Mouse (Mus musculus): Measurements from ENCODE around the gene Dynlt1c. TPM values are rescaled to one million over a fixed set of nuclear protein-coding genes. Genes with fewer than 3 reads are reported as not detected.
A peak's percentile ranks its signal among the peaks of the same experiment; 100 is the strongest.
"Not testable (repeated sequence)": the region's sequence is repeated elsewhere in the genome, so short reads cannot be mapped to it uniquely, and the experiment has no call there.

The Dynlt1c gene
- polyA plus RNA-seq, 1 experiment from 2014 or later = 73.6 TPM

DNA sequence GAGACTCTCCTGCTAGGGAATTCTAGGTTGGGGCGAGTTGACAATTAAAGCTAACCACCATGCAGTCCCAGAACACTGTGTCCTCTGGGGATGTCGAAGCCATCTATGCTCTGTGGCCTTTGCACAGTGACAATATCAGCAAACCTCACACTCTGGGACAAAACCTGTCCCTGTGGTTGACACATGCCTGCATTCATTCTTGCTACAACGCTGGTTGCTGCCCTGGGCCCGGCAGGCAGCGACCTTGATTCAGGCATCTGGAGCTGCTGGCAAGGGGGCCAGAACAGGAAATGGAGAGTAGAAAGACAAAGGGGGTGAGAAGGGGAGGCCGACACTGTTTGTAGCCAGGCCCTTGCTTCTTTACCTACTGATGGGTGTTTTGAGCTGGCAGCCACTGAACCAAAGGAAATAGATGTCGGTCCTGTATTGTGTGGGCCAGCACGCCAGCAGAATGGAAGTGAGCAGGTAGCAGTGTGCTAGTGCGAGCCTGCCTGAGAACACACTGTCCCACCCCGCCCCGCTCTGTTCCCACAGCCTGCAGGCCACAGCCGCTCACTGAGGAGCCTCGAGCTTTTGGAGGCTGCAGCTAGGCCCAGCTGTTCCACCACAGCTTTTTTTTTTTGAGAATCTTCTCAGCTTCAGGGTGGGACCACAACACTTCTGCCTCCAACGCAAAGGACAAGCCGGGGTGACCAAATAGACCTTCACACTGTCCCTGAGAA is 5.5 kb upstream of the Dynlt1c start:
- H3K9ac ChIP-seq; H3K4me2 ChIP-seq; ATAC-seq (ENCODE audit: low FRiP score); H3K9me3 ChIP-seq; H3K27ac ChIP-seq; H3K4me1 ChIP-seq (replicated peaks); H3K36me3 ChIP-seq; H3K27me3 ChIP-seq; H3K4me3 ChIP-seq: not testable (repeated sequence)
- 58% methylated on average over 11 of the region's 15 CpGs for WGBS

DNA sequence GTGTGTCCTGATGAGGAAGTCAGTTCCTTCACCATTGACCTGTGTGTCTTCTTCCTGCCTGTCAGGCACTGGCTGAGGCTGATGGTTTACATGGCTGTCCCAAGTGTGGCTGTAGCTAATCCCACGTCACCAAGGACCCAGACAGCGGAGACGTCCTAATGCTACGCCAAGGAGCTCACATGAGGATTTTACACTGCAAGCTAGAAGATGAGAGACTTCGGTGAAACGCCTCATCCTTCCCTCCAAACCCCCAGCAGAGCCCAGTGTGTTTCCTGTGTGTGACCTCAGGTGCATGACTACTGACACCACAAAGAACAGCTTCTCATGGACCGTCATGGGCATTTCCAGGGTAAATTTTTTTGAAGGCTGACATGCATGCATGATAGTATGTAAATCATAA is 3.1 kb upstream of the Dynlt1c start:
- not testable (repeated sequence) for ATAC-seq (ENCODE audit: low FRiP score); H3K9me3 ChIP-seq; H3K4me3 ChIP-seq; H3K27me3 ChIP-seq; H3K4me2 ChIP-seq; H3K4me1 ChIP-seq (replicated peaks); H3K9ac ChIP-seq; H3K27ac ChIP-seq; H3K36me3 ChIP-seq
- 95% methylated on average over 7 of the region's 7 CpGs for WGBS

DNA sequence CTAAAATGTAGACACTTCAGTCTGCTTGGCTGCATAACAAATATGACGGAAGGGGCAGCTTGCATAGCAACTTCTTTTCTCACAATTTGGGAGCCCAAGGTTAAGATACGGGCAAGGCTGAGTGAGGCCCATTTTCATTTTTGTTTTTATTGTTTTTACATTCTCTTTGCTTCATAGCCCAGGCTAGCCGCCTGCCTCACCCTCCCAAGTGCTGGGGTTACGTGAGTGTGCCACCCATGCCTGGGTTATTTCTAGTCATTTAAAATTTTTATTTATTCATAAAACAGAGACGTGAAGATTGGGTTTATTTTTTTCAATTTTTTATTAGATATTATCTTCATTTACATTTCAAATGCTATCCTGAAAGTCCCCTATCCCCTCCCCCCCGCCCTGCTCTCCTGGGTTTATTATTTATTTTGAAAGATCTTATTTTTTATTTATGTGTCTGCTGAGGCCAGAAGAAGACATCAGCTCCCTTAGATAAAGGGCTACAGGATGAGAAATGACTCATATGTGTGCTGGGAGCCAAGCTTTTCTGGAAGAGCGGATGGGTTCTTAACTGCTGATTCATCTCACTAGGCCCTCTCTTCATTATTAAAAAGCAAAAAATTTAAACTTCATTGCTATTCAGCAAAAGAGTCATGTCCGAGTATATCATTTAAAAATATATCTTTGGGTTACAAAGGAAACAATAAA is 1.1 kb upstream of the Dynlt1c start:
- 91% methylated on average over 6 of the region's 8 CpGs for WGBS
- H3K4me3 ChIP-seq; H3K4me1 ChIP-seq (replicated peaks); H3K36me3 ChIP-seq; H3K9ac ChIP-seq; ATAC-seq (ENCODE audit: low FRiP score); H3K4me2 ChIP-seq; H3K9me3 ChIP-seq; H3K27me3 ChIP-seq; H3K27ac ChIP-seq: not testable (repeated sequence)

DNA sequence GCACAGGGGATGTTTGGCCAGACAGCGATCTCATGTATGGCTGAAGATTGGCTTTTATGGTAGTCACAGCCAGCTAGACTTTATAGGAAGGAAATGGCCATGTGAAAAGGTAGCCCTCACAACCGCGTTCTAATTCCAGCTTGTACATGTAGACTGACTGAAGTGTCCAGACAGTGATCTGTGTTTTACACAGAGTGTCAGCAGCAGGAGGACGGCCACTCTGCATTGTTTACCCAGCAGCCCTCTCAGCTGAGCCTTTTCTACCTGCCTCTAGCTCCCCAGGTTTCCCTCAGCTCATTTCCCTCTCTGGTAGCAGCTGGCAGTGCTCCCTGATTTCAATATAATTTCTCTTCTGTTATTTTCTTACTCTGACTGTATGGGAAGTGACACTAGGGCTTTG is 734 bp downstream of the Dynlt1c start:
- not testable (repeated sequence) for H3K9me3 ChIP-seq
- ATAC-seq (ENCODE audit: low FRiP score) = peak; percentile 46
- peak overlapping the region; percentile 40 for H3K4me2 ChIP-seq

DNA sequence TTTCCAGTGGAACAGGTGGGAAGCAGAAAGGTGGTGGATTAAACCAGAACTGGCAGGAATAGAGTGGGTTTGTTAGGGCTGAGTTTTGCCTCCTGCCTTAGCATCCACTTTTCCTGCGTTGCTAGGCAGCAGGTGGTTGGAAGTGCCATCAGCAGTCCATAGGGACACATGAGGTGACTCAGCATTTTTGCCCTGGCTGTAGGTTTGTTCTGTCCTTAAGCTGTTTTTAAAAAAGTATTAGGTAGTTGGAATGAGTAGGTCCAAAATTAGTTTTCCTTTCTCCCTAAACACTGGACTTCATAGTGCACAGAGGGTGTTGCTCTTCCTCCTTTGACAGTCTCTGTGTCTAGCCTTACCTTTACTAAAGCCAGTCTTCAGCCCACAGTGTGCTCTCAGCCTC is 3.9 kb downstream of the Dynlt1c start:
- not testable (repeated sequence) for H3K9me3 ChIP-seq; ATAC-seq (ENCODE audit: low FRiP score); H3K4me1 ChIP-seq (replicated peaks); H3K4me3 ChIP-seq; H3K36me3 ChIP-seq; H3K4me2 ChIP-seq; H3K27me3 ChIP-seq; H3K9ac ChIP-seq; H3K27ac ChIP-seq
- 67% methylated on average over 1 of the region's 1 CpGs for WGBS

More for the DNA sequence above, 734 bp downstream of the Dynlt1c start:
- not testable (repeated sequence) for H3K27me3 ChIP-seq; H3K36me3 ChIP-seq; H3K27ac ChIP-seq; H3K9ac ChIP-seq; H3K4me1 ChIP-seq (replicated peaks)
- WGBS = 28% methylated on average over 3 of the region's 4 CpGs
- H3K4me3 ChIP-seq = peak overlapping the region; percentile 28

DNA sequence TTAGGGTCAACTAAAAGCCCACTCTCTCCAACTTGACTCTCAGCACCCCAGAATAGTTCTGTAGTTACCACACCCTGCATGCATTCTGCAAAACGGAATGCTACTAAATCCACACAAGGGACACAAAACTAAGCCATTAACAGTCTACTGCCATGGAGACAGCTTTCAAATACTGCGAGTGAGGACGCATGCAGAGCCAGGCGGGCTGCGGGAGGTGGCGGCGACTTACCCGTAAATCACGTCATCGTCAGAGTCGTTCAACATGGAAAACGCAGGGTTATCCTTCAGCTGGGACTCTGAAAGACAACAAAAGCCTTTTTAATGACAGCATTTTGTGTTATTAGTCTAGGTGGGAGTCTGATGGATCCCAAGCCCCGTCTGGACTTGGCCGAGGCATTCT is 12.1 kb downstream of the Dynlt1c start:
- ATAC-seq (ENCODE audit: low FRiP score); H3K36me3 ChIP-seq: not testable (repeated sequence)
- WGBS = 83% methylated on average over 11 of the region's 14 CpGs

DNA sequence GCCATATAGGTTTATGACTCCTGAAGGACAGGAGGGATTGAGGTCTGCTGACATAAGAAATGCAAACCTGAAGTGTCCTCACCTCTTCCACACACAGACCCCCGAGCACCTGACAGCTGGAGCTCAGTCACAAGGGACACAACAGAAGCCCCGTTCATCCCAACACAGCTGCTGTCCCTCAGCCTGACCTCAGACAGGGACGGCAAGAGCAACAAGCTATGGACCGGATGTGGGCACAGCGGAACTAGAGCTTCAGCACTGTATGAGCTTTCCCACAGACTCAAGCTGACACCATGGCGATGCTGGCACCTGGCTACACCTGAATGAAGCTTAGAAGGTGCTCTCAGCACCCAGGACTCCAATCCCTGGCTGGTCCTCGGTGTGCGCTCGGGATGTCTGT is 12.8 kb downstream of the Dynlt1c start:
- not testable (repeated sequence) for H3K9me3 ChIP-seq; H3K4me3 ChIP-seq; H3K9ac ChIP-seq; H3K4me2 ChIP-seq; H3K36me3 ChIP-seq; ATAC-seq (ENCODE audit: low FRiP score); H3K27me3 ChIP-seq; H3K27ac ChIP-seq; H3K4me1 ChIP-seq (replicated peaks)
- 90% methylated on average over 5 of the region's 9 CpGs for WGBS

More for the DNA sequence above, 12.1 kb downstream of the Dynlt1c start:
- H3K4me2 ChIP-seq; H3K27ac ChIP-seq; H3K27me3 ChIP-seq; H3K4me3 ChIP-seq; H3K9ac ChIP-seq; H3K4me1 ChIP-seq (replicated peaks); H3K9me3 ChIP-seq: not testable (repeated sequence)

DNA sequence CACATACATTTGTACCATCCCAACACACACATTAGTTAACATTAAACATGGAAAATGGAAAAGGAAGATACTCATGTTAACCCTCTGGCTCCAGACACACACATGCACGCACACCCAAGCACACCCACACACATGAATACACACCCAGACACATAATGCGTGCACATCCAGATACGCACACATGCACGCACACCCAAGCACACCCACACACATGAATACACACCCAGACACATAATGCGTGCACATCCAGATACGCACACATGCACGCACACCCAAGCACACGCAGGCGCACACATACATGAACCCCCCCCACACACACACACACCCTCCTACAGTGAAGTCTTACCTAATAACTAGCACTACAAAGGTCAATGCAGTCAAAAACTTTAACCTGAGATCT is 15.3 kb downstream of the Dynlt1c start:
- H3K4me3 ChIP-seq; H3K27me3 ChIP-seq; H3K4me1 ChIP-seq (replicated peaks); H3K27ac ChIP-seq; ATAC-seq (ENCODE audit: low FRiP score); H3K36me3 ChIP-seq; H3K9ac ChIP-seq; H3K4me2 ChIP-seq; H3K9me3 ChIP-seq: not testable (repeated sequence)
- WGBS = 97% methylated on average over 9 of the region's 9 CpGs

DNA sequence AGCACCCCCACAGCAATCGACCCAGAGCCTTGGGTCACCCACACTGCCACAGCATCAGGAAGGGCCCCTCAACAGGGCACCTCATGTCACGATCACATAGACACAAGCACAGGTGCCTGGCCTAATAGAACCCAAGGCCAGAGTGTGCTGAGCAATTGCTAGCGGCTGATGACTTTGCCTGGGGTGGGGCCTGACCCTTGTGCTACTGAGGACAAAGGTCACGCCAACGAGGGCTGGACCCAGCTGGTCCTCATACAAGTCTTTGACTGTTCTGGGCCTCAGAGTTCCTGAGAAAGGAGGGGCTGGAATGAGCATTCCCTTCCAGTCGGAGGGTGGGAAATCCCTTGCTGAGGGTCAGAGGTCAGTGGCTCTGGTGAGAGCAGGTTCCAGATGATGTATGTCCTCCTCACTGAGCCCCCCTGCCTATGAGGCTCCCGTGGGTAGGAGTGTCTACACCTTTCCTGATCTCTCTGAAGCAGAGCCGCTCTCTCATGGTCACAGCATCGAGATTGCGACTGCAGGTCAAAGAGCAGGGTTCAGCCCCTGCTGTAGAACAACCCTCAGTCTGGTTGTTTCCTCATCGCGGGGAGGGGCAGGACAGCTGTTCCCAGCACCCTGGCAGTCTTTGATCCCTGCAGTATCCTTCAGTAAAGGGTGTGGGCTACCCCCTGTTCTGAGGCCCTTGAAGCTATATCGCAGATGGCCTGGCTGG is 16.4 kb downstream of the Dynlt1c start:
- H3K9ac ChIP-seq; H3K27me3 ChIP-seq; H3K4me3 ChIP-seq; H3K9me3 ChIP-seq; H3K36me3 ChIP-seq; H3K27ac ChIP-seq; H3K4me2 ChIP-seq; H3K4me1 ChIP-seq (replicated peaks): not testable (repeated sequence)
- peak; percentile 48 for ATAC-seq (ENCODE audit: low FRiP score)
- 56% methylated on average over 8 of the region's 13 CpGs for WGBS

DNA sequence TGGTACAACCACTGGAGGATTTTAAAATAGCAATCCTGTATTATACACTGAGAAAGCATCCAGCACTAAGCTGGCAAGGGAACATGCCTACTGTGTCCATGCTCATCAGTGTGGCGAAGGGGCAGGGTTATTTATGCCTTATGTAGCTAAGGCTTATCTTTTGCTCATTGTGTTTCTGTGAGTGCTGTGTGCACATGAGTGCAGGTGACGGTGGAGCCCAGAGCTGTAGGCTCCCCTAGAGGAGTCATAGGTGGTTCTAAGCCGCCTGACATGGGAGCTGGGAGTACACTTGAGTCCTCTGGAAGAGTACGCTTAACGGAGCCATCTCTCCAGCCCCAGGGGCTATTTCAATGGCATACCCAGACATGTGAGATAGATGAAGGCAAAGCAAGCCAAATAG is 17.8 kb downstream of the Dynlt1c start:
- WGBS = 88% methylated on average over 5 of the region's 5 CpGs
- not testable (repeated sequence) for H3K4me3 ChIP-seq; H3K4me1 ChIP-seq (replicated peaks); ATAC-seq (ENCODE audit: low FRiP score); H3K4me2 ChIP-seq; H3K9me3 ChIP-seq; H3K36me3 ChIP-seq; H3K9ac ChIP-seq; H3K27ac ChIP-seq; H3K27me3 ChIP-seq

DNA sequence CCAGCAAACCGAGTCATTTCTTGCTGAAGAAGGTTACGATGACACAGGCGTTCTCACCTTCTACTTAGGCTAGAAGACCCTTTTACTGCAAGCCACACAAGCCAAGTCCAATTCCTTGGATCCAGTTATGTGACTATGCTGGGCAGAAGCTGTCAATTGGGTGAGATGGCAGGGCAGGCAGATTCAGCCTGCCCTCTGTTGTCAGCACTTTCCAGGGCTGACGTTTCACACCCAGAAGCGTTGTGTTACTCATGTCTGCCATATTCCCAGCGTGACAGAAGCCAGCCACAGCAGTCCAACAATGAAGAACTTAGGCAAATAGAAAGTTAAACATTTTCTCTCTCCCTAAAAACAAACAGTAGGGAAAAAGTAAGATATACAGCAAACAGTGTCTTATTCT is 18.6 kb downstream of the Dynlt1c start:
- H3K4me3 ChIP-seq; ATAC-seq (ENCODE audit: low FRiP score); H3K27ac ChIP-seq; H3K9ac ChIP-seq; H3K27me3 ChIP-seq; H3K9me3 ChIP-seq; H3K4me1 ChIP-seq (replicated peaks); H3K4me2 ChIP-seq; H3K36me3 ChIP-seq: not testable (repeated sequence)
- 83% methylated on average over 6 of the region's 6 CpGs for WGBS

DNA sequence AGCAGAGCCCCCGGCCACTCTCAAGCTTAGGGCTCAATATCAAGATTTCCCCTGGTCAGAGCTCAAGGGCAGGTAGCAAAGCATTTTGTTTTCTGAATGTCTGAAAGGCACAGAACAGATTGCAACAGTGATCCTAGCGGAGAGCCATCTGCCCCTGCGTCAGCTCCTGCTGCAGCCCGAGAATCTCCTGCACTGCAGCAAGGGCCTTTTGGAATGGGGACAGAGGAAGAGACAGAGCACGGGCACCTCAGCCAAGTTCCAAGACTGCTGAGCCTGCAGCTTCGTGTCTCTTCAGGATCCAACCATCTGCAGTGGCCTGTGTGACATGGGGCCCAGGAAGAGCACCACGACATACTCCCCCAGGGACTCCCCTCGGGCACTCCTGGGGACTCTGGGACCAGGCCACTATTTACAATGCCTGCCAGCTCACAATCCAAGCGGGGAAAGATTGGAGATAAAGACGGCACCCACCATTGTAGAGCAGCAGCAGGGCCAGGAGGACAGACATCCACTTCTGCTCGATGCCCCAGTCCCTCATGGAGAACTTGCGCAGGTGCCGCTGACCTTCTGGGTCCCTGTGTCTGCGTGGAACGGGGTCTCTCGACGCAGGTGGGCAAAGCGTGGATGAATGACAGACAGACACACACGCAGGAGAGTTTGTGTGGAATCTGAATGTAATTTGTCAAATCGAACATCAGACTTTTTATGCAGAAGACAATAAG is 19.4 kb downstream of the Dynlt1c start:
- not testable (repeated sequence) for ATAC-seq (ENCODE audit: low FRiP score); H3K4me3 ChIP-seq; H3K27ac ChIP-seq; H3K9me3 ChIP-seq; H3K4me2 ChIP-seq; H3K36me3 ChIP-seq; H3K27me3 ChIP-seq; H3K4me1 ChIP-seq (replicated peaks); H3K9ac ChIP-seq
- WGBS = 88% methylated on average over 18 of the region's 20 CpGs
